Mouse (Mus musculus): ENCODE measurements at regions not wholly inside any gene's neighbourhood (a gene's known extent, or its start where the extent isn't known, plus 50 kb on each side); places are given as distances from the start of the nearest gene placed in this dataset.
A peak's percentile ranks its signal among the peaks of the same experiment; 100 is the strongest.

GRCm38 (mm10) chr6:11198562-11199271 lies 708.6 kb downstream of the Ndufa4 start:
- ATAC-seq (replicated peaks), result peak; percentile 80; the same call in 1 of the 2 replicates
- Histone ChIP-seq H3K27me3 (no peaks in the 10 kb centered on the region), H3K4me2 (replicated peaks) (no peak overlapping the region), H3K36me3 (no peaks in the 10 kb centered on the region), H3K4me3 (no peak overlapping the region), H3K9me3 (no peaks in the 10 kb centered on the region), H3K27ac (replicated peaks) (no peak overlapping the region), H3K4me1 (peaks cover 9% of the 10 kb centered on the region), H3K9ac (replicated peaks) (no peak overlapping the region)
- 23% methylated on average over 5 of the region's 5 CpGs for WGBS

GRCm38 (mm10) chr6:11198089-11198488 lies 709.2 kb downstream of the Ndufa4 start:
- ATAC-seq (replicated peaks), result peak; percentile 46; the same call in 1 of the 2 replicates
- Histone ChIP-seq H3K4me2 (replicated peaks) (no peak overlapping the region), H3K4me1 (peaks cover 9% of the 10 kb centered on the region), H3K36me3 (no peaks in the 10 kb centered on the region), H3K27me3 (no peaks in the 10 kb centered on the region), H3K4me3 (no peak overlapping the region), H3K9me3 (no peaks in the 10 kb centered on the region), H3K27ac (replicated peaks) (no peak overlapping the region), H3K9ac (replicated peaks) (no peak overlapping the region)
- WGBS, result 31% methylated on average over 3 of the region's 3 CpGs
